Mouse (Mus musculus): ENCODE measurements around the gene Adcy3. TPM values are rescaled to one million over a fixed set of nuclear protein-coding genes. Genes with fewer than 3 reads are reported as not detected.
A peak's percentile ranks its signal among the peaks of the same experiment; 100 is the strongest.

The Adcy3 gene
- polyA plus RNA-seq, 1 experiment from 2014 or later = 7.1 TPM

DNA sequence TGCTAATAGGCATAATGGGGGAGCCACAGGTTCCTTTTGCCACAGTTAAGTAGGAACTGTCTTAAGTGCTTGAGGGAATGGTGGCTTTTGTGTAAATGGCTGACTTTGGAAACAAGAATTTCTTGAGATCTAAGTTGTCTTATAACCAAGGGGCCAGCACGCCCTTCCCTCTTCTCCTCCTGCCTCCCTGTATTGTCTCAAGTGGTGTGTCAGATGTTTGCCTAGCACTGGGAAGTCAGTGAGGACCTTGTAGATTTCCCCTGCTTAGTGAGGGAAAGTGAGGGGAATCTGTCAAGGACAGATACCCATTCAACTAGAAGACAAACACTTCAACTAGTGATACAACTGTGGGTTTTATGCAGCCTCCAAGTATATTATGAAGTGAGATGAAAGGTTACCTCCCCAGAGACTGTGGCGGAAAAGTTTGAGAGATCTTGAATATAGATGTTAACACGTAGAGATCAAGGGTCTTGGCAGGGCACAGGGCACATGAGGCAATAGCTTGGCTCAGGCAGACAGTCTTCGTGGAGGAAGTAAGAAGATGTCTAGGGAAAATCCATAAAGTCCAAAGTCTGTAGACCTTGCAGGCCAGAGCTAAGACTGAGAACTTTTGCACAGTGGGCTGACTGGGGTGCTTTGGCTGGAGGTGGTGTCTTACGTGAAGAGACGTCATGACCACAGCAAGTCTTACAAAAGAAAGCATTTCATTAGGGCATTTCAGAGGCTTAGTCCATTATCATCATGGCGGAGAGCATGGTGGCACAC lies 26.1 kb downstream of the Adcy3 start:
- Histone ChIP-seq H3K4me3 (replicated peaks) (no peak overlapping the region), H3K27ac (no peak overlapping the region), H3K36me3 (no peaks in the 10 kb centered on the region), H3K27me3 (replicated peaks) (no peaks in the 10 kb centered on the region), H3K4me2 (replicated peaks) (no peak overlapping the region), H3K9me3 (no peaks in the 10 kb centered on the region), H3K4me1 (replicated peaks) (no peaks in the 10 kb centered on the region), H3K9ac (no peak overlapping the region)
- peak; percentile 92 for ATAC-seq
- 81% methylated on average over 7 of the region's 7 CpGs for WGBS

DNA sequence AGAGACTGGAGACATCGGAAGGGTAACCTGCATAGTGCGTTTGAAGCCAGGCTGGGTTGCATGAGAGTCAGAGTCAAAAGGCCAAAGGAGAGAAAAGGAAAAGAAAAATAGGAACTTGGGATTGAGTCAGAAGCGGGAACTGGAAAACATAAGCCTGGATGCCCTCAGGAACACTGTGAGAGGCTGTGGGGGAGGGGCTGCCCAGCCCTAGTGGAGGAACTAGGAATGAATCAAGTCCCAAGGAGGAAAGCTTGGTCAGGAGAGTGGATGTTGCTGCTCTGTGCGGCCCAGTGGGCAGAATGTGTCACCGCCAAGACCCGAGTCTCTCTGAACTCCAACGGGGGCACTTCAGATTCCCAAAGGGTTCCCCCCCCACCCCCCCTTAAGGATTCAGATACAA lies 27.4 kb downstream of the Adcy3 start:
- Histone ChIP-seq H3K9ac (no peak overlapping the region), H3K4me3 (replicated peaks) (no peak overlapping the region), H3K27ac (no peak overlapping the region), H3K4me2 (replicated peaks) (no peak overlapping the region), H3K27me3 (replicated peaks) (no peaks in the 10 kb centered on the region), H3K9me3 (no peaks in the 10 kb centered on the region), H3K4me1 (replicated peaks) (no peaks in the 10 kb centered on the region), H3K36me3 (no peaks in the 10 kb centered on the region)
- 81% methylated on average over 7 of the region's 7 CpGs for WGBS
- no peak for ATAC-seq

DNA sequence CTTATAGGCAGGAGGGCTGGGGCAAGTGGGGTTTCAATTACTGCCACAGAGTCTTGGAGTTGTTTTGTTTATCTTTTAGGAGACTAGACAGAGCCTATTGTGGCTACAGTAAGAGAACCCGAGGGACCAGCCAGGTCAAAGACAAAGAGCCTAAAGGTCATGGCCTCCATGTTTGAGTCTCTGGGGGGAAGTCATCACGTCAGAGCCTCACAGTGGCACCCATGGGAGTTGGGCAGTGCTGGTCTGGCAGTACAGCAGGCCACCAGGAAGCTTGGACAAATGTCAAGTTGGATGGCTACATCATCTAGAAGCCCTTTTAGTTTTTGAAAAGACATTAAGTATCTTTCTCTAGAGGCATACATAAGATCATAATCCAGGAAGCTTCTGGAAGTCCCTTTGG lies 30.0 kb downstream of the Adcy3 start:
- Histone ChIP-seq H3K27me3 (replicated peaks) (no peaks in the 10 kb centered on the region), H3K4me3 (replicated peaks) (no peak overlapping the region), H3K4me1 (replicated peaks) (no peaks in the 10 kb centered on the region), H3K4me2 (replicated peaks) (no peak overlapping the region), H3K9ac (no peak overlapping the region), H3K36me3 (no peaks in the 10 kb centered on the region), H3K9me3 (no peaks in the 10 kb centered on the region), H3K27ac (no peak overlapping the region)
- WGBS = 38% methylated on average over 2 of the region's 2 CpGs
- no peak for ATAC-seq

DNA sequence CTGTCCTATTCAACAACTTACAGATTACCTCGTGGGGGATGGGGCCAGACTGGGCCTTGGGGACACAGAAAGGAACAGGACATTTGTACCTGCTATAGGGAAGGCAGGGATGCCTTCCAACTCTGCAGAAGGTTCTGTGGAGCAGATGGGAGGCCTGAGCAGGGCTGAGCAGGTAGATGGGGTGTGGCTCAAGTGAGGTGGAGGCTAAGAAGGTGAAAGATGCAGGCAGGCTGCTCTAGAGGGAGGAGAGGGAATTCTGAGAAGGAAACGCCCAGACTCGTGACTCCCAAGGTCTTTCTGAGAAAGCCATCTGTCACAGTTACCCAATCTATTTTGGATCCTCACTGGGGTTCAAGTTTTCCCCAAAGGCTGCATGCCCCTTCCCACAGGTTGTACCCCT lies 34.1 kb downstream of the Adcy3 start:
- Histone ChIP-seq H3K9ac (no peak overlapping the region), H3K9me3 (no peaks in the 10 kb centered on the region), H3K36me3 (no peaks in the 10 kb centered on the region), H3K27ac (no peak overlapping the region), H3K4me1 (replicated peaks) (no peaks in the 10 kb centered on the region), H3K4me2 (replicated peaks) (no peak overlapping the region), H3K4me3 (replicated peaks) (no peak overlapping the region), H3K27me3 (replicated peaks) (no peaks in the 10 kb centered on the region)
- no peak for ATAC-seq
- WGBS = 63% methylated on average over 3 of the region's 3 CpGs

DNA sequence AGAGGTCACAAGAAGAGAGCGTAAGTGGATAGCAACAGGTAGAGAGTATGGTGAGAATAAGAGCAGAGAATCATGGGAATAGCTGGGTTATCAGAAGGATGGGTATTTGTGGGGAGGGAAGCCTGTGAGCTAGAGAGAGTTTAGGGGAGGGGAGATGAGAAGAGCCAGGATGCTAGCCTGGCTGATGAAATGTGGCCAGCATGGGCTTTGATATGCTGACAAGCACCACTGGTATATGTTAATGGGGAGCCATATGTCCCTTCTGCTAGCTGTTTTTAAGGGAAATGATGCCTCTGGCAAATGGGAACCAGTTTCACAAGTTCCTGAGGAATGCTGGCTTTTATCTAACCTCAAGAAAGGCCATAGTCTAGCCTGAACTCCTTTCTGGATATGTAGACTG lies 36.2 kb downstream of the Adcy3 start:
- no peak overlapping the region for H3K4me2 ChIP-seq (replicated peaks)
- no peaks in the 10 kb centered on the region for H3K9me3 ChIP-seq
- ATAC-seq = no peak
- WGBS = 96% methylated on average over 1 of the region's 1 CpGs
- 0 out of 2 replicates have a peak, but pooled peaks cover 2% of the 10 kb centered on the region for H3K4me1 ChIP-seq (replicated peaks)
- H3K27ac ChIP-seq = no peak overlapping the region
- no peak overlapping the region for H3K9ac ChIP-seq
- H3K27me3 ChIP-seq (replicated peaks) = no peaks in the 10 kb centered on the region
- no peak overlapping the region for H3K4me3 ChIP-seq (replicated peaks)
- no peaks in the 10 kb centered on the region for H3K36me3 ChIP-seq

DNA sequence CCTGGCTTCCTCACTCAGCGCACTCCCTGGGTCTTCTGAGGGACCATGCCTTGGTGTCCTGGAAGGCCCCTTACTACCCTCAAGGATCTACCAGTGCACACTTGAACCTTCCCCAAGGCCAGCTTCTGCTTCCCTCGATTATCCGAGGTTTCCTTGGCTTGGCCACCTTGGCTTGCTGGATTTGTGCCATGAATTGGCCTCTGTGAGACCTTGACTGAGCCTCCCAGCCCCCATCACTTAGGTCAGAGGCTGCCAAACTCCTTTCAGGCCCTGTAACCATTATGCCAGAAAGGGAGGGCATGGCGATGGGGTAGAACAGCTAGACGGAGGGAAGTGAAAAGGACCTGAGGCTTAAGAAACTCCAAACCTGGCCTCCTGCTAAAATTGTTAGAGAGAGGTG lies 36.7 kb downstream of the Adcy3 start:
- Histone ChIP-seq H3K9me3 (no peaks in the 10 kb centered on the region), H3K4me3 (replicated peaks) (no peak overlapping the region), H3K27ac (no peak overlapping the region), H3K4me2 (replicated peaks) (no peak overlapping the region), H3K9ac (no peak overlapping the region), H3K36me3 (no peaks in the 10 kb centered on the region), H3K27me3 (replicated peaks) (no peaks in the 10 kb centered on the region), H3K4me1 (replicated peaks) (0 out of 2 replicates have a peak, but pooled peaks cover 2% of the 10 kb centered on the region)
- WGBS = 88% methylated on average over 5 of the region's 5 CpGs
- no peak for ATAC-seq

DNA sequence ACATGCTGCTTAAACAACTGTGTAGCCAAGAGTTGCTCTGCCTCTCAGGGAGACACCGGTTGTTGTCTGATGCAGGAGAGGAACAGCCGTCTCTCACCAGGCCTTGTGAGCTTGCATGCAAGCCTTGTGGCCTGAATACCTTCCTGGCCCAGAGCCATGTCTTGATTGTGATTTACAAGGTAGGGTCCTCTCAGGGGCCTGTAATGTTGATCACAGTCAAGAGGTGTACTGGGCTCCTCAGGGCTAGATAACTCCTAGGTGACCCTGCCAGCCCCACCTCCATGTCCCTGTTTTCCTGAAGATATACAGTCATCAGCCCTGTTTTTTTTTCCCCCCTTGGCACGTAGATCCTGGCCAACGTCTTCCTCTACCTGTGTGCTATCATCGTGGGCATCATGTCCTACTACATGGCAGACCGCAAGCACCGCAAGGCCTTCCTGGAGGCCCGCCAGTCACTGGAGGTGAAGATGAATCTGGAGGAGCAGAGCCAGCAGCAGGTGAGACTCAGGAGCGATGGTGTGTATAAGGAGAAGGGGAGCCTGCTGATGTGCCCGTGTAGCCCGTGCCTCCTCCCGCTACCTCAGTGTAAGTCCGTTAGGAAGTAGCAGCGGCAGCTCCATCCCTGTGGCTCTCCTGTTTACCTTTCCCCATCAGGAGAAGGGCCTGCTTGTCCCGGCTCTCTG lies 40.3 kb downstream of the Adcy3 start:
- H3K4me2 ChIP-seq (replicated peaks) = no peak overlapping the region
- no peaks in the 10 kb centered on the region for H3K9me3 ChIP-seq
- no peak overlapping the region for H3K4me3 ChIP-seq (replicated peaks)
- no peak overlapping the region for H3K27ac ChIP-seq
- no peak overlapping the region for H3K9ac ChIP-seq
- no peaks in the 10 kb centered on the region for H3K36me3 ChIP-seq
- WGBS = 66% methylated on average over 15 of the region's 15 CpGs
- H3K4me1 ChIP-seq (replicated peaks) = 0 out of 2 replicates have a peak, but pooled peaks cover 2% of the 10 kb centered on the region
- ATAC-seq = no peak
- H3K27me3 ChIP-seq (replicated peaks) = no peaks in the 10 kb centered on the region

DNA sequence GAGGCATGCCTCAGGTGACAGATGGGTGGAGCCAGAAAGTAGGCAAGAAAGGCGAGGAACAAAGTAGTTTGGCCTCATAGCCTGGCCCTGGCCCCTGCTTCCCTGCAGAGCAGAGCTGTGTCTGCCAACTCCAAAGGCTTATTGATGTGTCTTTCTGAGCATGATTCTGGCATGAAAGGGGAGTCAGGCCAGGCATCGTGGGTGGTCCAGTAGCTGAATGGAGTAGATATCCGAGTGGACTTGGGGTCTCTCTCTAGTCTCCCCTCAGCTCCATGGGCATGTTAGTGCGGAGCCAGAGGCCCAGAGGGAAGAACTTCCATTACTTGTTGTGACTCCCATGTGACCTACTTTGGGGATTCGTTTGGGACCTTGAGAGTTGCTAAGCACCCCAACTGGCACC lies 45.9 kb downstream of the Adcy3 start:
- no peak overlapping the region for H3K9ac ChIP-seq
- no peak overlapping the region for H3K4me3 ChIP-seq (replicated peaks)
- H3K36me3 ChIP-seq = no peaks in the 10 kb centered on the region
- 42% methylated on average over 5 of the region's 5 CpGs for WGBS
- H3K27ac ChIP-seq = no peak overlapping the region
- no peaks in the 10 kb centered on the region for H3K27me3 ChIP-seq (replicated peaks)
- no peak overlapping the region for H3K4me2 ChIP-seq (replicated peaks)
- no peaks in the 10 kb centered on the region for H3K9me3 ChIP-seq
- H3K4me1 ChIP-seq (replicated peaks) = peaks cover 7% of the 10 kb centered on the region; the same call in 1 of the 2 replicates
- ATAC-seq = 0 out of 2 replicates have a peak, but pooled peaks have one; percentile 21

DNA sequence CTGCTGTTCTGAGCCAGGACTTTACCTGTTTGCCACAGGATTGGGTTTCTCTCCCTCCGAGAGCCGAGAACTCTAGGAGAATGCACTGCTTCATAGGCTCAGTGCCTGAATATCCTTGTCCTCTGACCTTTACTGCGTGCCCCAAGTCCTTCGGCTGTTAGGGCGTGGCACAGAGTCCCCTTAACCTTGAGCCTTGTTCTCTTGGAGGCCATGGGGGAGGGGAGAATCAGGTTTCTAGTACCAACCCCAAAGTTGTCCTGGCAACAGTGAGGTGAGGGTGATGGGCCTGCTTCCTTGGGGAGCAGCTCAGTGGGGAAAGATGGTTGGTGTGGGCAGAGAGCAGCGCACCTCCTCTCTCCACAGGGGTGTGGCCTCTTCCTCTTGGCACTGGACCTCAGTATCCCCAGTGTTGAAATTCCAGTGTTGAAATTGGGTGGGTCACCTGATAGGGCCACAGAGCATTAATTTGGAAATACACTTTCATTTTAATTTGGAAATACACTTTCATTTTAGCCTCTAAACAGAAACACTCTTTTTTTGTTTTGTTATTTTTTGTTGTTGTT lies 46.8 kb downstream of the Adcy3 start:
- WGBS = 71% methylated on average over 6 of the region's 6 CpGs
- no peak overlapping the region for H3K9ac ChIP-seq
- no peak overlapping the region for H3K27ac ChIP-seq
- H3K27me3 ChIP-seq (replicated peaks) = no peaks in the 10 kb centered on the region
- no peak for ATAC-seq
- H3K4me2 ChIP-seq (replicated peaks) = no peak overlapping the region
- peaks cover 7% of the 10 kb centered on the region; the same call in 1 of the 2 replicates for H3K4me1 ChIP-seq (replicated peaks)
- H3K36me3 ChIP-seq = no peaks in the 10 kb centered on the region
- H3K9me3 ChIP-seq = no peaks in the 10 kb centered on the region
- no peak overlapping the region for H3K4me3 ChIP-seq (replicated peaks)

DNA sequence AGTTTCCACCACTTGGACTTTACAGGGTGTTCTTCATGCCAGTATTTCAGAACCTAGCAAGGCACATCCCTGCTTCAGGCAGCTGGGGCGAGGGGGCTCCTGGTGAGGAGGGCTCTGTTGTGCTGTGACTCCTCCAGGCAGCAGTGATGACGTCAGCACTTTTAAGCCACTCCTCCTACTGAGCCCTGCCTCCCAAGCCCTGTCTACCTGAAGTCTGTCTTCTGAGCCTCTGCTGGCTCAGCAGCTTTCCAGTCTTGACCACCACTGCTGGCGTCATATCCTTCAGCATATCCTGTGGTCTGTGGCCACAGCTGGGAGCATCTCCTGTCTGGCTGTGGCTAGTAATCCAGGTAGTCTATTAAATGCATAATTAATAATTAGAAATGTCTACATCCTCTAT lies 47.6 kb downstream of the Adcy3 start:
- H3K4me3 ChIP-seq (replicated peaks) = no peak overlapping the region
- no peaks in the 10 kb centered on the region for H3K27me3 ChIP-seq (replicated peaks)
- no peak for ATAC-seq
- H3K9ac ChIP-seq = no peak overlapping the region
- H3K27ac ChIP-seq = no peak overlapping the region
- 59% methylated on average over 3 of the region's 3 CpGs for WGBS
- no peaks in the 10 kb centered on the region for H3K9me3 ChIP-seq
- H3K36me3 ChIP-seq = no peaks in the 10 kb centered on the region
- peaks cover 7% of the 10 kb centered on the region; the same call in 1 of the 2 replicates for H3K4me1 ChIP-seq (replicated peaks)
- no peak overlapping the region for H3K4me2 ChIP-seq (replicated peaks)

DNA sequence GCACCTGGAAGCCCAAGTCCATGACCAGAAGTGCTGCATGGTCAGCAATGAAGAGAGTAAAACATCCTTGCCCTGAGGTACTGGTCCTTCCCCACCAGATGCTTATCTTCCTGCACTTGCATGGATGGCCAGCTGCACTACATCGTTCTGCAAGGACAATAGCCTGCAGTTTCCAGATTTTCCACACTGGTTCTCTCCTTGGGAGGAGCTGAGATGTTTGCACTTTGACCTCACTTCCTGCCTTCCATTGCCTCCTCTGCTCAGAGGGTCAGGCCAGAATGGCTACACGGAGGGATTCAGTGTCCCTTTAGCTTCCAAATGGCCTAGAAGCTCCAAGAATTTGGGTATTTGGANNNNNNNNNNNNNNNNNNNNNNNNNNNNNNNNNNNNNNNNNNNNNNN lies 51.7 kb downstream of the Adcy3 start:
- H3K27ac ChIP-seq = no peak overlapping the region
- H3K9me3 ChIP-seq = no peaks in the 10 kb centered on the region
- H3K4me2 ChIP-seq (replicated peaks) = no peak overlapping the region
- H3K9ac ChIP-seq = no peak overlapping the region
- no peaks in the 10 kb centered on the region for H3K27me3 ChIP-seq (replicated peaks)
- 38% methylated on average over 2 of the region's 2 CpGs for WGBS
- peaks cover 8% of the 10 kb centered on the region for H3K4me1 ChIP-seq (replicated peaks)
- no peak overlapping the region for H3K4me3 ChIP-seq (replicated peaks)
- no peaks in the 10 kb centered on the region for H3K36me3 ChIP-seq
- no peak for ATAC-seq

DNA sequence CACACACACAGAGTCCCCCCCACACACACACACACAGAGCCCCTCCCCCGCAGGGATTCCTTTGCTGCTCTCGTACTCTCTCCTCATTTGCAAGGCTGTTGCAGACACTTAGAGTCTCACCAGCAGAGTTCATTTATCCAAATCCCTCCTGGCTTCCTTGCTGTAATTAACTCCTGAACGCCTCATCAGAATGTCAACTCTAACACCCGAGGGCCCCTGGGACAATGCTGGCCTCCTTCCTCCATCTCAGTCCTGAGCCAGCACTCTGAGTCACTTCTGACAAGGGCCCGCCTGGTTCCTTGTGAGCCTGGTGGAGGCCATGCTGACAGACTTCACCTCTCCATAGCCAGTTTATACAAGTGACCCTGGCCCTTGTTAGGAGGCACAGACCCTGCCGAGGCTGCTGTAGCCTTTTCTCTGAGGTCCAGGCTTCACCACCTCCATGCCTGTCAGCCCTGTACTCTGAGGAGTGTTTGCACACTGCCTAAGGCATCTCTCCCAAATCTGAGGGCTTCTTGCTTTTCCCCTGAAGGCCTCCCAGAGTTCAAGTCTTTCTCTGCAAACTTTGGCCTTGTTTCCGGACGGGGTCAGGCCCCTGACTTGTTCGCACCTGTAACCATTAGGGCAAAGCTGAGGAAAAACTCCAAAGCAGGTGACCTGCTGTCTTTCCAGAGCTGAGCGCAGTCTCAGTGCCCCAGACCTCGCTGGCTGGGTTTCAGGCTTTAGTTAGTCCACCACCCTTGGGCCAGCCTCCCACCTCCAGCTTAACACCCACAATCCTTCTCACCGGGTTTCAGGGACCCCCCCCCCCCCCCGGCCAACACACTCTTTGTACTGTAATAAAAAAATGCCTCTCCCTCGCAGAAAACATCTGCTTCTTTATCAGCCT lies 55.5 kb downstream of the Adcy3 start:
- ATAC-seq = peak; percentile 77
- no peak overlapping the region for H3K9ac ChIP-seq
- no peaks in the 10 kb centered on the region for H3K36me3 ChIP-seq
- no peak overlapping the region for H3K4me2 ChIP-seq (replicated peaks)
- H3K4me3 ChIP-seq (replicated peaks) = no peak overlapping the region
- H3K9me3 ChIP-seq = no peaks in the 10 kb centered on the region
- peak overlapping the region; percentile 54 for H3K27ac ChIP-seq
- 31% methylated on average over 14 of the region's 14 CpGs for WGBS
- peaks cover 21% of the 10 kb centered on the region for H3K4me1 ChIP-seq (replicated peaks)
- H3K27me3 ChIP-seq (replicated peaks) = no peaks in the 10 kb centered on the region

Data from intestine, embryonic 15.5 days (tissue).